Mouse (Mus musculus) midbrain, embryonic 14.5 days (tissue): Measurements from ENCODE around the gene Guca1a. TPM values are rescaled to one million over a fixed set of nuclear protein-coding genes. Genes with fewer than 3 reads are reported as not detected.

Experiments used
- ATAC-seq: fragments of 200-750 bp; cut with Nextera tagmentation; 2 replicates; pipeline ENCODE4 v1.8.0; 2017; ENCODE audit warnings: moderate number of reproducible peaks, moderate library complexity; ENCODE audit not compliant: low FRiP score, low TSS enrichment
- DNase-seq: peaks from one replicate; pipeline ENCODE4 v3.0.0-alpha.2; 2015
- H3K27ac ChIP-seq: fragments of 300-500 bp; sonication (generic); replicated peaks from 2 replicates; pipeline ENCODE4 v1.5.1; 2014; ENCODE audit warnings: mild to moderate bottlenecking, low read depth, low read length, moderate library complexity
- H3K27me3 ChIP-seq: fragments of 300-500 bp; sonication (generic); 2 replicates; pipeline ENCODE4 v1.6.1; 2014; ENCODE audit warnings: low read length, control low read depth, mixed read lengths; ENCODE audit not compliant: control insufficient read depth, insufficient read depth
- H3K36me3 ChIP-seq: fragments of 300-500 bp; sonication (generic); 2 replicates; pipeline ENCODE4 v1.6.1; 2014; ENCODE audit warnings: low read length, control low read depth; ENCODE audit not compliant: control insufficient read depth, insufficient read depth
- H3K4me1 ChIP-seq: fragments of 300-500 bp; sonication (generic); 2 replicates; pipeline ENCODE4 v1.6.1; 2014; ENCODE audit warnings: mild to moderate bottlenecking, antibody characterized with exemption, low read length, control low read depth; ENCODE audit not compliant: control insufficient read depth, insufficient read depth
- H3K4me2 ChIP-seq: fragments of 300-500 bp; sonication (generic); 2 replicates; pipeline ENCODE4 v1.6.1; 2014; ENCODE audit warnings: mild to moderate bottlenecking, low read length, moderate library complexity
- H3K4me3 ChIP-seq: fragments of 300-500 bp; sonication (generic); replicated peaks from 2 replicates; pipeline ENCODE4 v1.5.1; 2014; ENCODE audit warnings: low read depth, low read length
- H3K9ac ChIP-seq: fragments of 300-500 bp; sonication (generic); replicated peaks from 2 replicates; pipeline ENCODE4 v1.6.1; 2014; ENCODE audit warnings: mild to moderate bottlenecking, low read length, moderate library complexity
- H3K9me3 ChIP-seq: fragments of 300-500 bp; sonication (generic); 2 replicates; pipeline ENCODE4 v1.6.1; 2016; ENCODE audit warnings: low read length, control low read depth, mixed read lengths; ENCODE audit not compliant: control insufficient read depth
- WGBS: fragments of 180-500 bp; shearing (Covaris S2); extraction: QIAGEN DNeasy Blood & Tissue Kit; methylation state at CpG from one replicate; pipeline ENCODE4 v1.1.7; 2014; 5-methylcytosine and 5-hydroxymethylcytosine counted together
- polyA plus RNA-seq: library from polyadenylated mRNA; unstranded; fragments of >200 nt; fragmentation: Nextera tagmentation; extraction: Ambion mirVana; gene quantifications from 2 replicates; pipeline ENCODE4 v1.2.1, GENCODE M21; 2014

Gene Guca1a
- 0.26 and 0.50 TPM in 2 replicates for polyA plus RNA-seq

GRCm38 (mm10) chr17:47400451-47400850, at the start of gene Guca1a:
Guca1a (minus strand) TSS chr17:47400584.
- Histone ChIP-seq H3K27ac (no peak within 1 kb of the TSS), H3K4me2 (no peak within 1 kb of the TSS), H3K4me3 (no peak within 1 kb of the TSS), H3K9ac (no peak within 1 kb of the TSS), H3K27me3 (0 out of 2 replicates have a peak, but pooled peaks cover 3% of the 10 kb centered on the region), H3K36me3 (no peaks in the 10 kb centered on the region), H3K4me1 (no peaks in the 10 kb centered on the region; the same call in 1 of the 2 replicates), H3K9me3 (no peaks in the 10 kb centered on the region)
- ATAC-seq (no peak), DNase-seq (no peak)
- WGBS: 4% methylated on average over 10 of the region's 10 CpGs

- Histone ChIP-seq H3K36me3 (no peaks in the 10 kb centered on the region), H3K27ac (no peak overlapping the region), H3K4me3 (no peak overlapping the region), H3K4me2 (no peak overlapping the region), H3K9me3 (no peaks in the 10 kb centered on the region), H3K9ac (no peak overlapping the region), H3K4me1 (no peaks in the 10 kb centered on the region), H3K27me3 (no peaks in the 10 kb centered on the region)
- 79% methylated on average over 5 of the region's 5 CpGs for whole genome bisulfite sequencing
- ATAC-seq: no peak
- DNase-seq: no peak
These were observed 49.0 kb upstream of the Guca1a start for GRCm38 (mm10) chr17:47449432-47449831.

GRCm38 (mm10) chr17:47448523-47449372, 48.4 kb upstream of the Guca1a start:
- H3K27ac ChIP-seq: no peak overlapping the region
- no peaks in the 10 kb centered on the region for H3K9me3 ChIP-seq
- H3K4me1 ChIP-seq: no peaks in the 10 kb centered on the region
- WGBS: 54% methylated on average over 8 of the region's 8 CpGs
- ATAC-seq: no peak
- H3K4me2 ChIP-seq: no peak overlapping the region
- H3K36me3 ChIP-seq: no peaks in the 10 kb centered on the region
- H3K9ac ChIP-seq: no peak overlapping the region
- DNase-seq: no peak
- no peaks in the 10 kb centered on the region for H3K27me3 ChIP-seq
- no peak overlapping the region for H3K4me3 ChIP-seq

GRCm38 (mm10) chr17:47446561-47446960, 46.2 kb upstream of the Guca1a start:
- H3K27me3 ChIP-seq: no peaks in the 10 kb centered on the region
- ATAC-seq (no peak), DNase-seq (no peak)
- no peak overlapping the region for H3K4me3 ChIP-seq
- H3K4me1 ChIP-seq: no peaks in the 10 kb centered on the region
- no peak overlapping the region for H3K9ac ChIP-seq
- H3K27ac ChIP-seq: no peak overlapping the region
- H3K36me3 ChIP-seq: no peaks in the 10 kb centered on the region
- 91% methylated on average over 11 of the region's 11 CpGs for WGBS
- H3K4me2 ChIP-seq: no peak overlapping the region
- no peaks in the 10 kb centered on the region for H3K9me3 ChIP-seq

- no peak overlapping the region for H3K27ac ChIP-seq
- ATAC-seq (no peak), DNase-seq (no peak)
- no peaks in the 10 kb centered on the region for H3K27me3 ChIP-seq
- no peaks in the 10 kb centered on the region for H3K9me3 ChIP-seq
- no peak overlapping the region for H3K4me2 ChIP-seq
- no peak overlapping the region for H3K4me3 ChIP-seq
- H3K9ac ChIP-seq: no peak overlapping the region
- H3K36me3 ChIP-seq: no peaks in the 10 kb centered on the region
- H3K4me1 ChIP-seq: no peaks in the 10 kb centered on the region
- WGBS: 64% methylated on average over 9 of the region's 9 CpGs
These were observed 45.6 kb upstream of the Guca1a start for GRCm38 (mm10) chr17:47446025-47446424.

GRCm38 (mm10) chr17:47445518-47445917, 45.1 kb upstream of the Guca1a start:
- no peaks in the 10 kb centered on the region for H3K36me3 ChIP-seq
- no peak overlapping the region for H3K9ac ChIP-seq
- H3K27me3 ChIP-seq: no peaks in the 10 kb centered on the region
- ATAC-seq (no peak), DNase-seq (no peak)
- no peaks in the 10 kb centered on the region for H3K4me1 ChIP-seq
- WGBS: 70% methylated on average over 11 of the region's 11 CpGs
- no peak overlapping the region for H3K27ac ChIP-seq
- no peaks in the 10 kb centered on the region for H3K9me3 ChIP-seq
- H3K4me2 ChIP-seq: no peak overlapping the region
- no peak overlapping the region for H3K4me3 ChIP-seq

GRCm38 (mm10) chr17:47444113-47444512, 43.7 kb upstream of the Guca1a start:
- Histone ChIP-seq H3K9ac (no peak overlapping the region), H3K4me2 (no peak overlapping the region), H3K9me3 (no peaks in the 10 kb centered on the region), H3K27me3 (no peaks in the 10 kb centered on the region), H3K4me3 (no peak overlapping the region), H3K4me1 (0 out of 2 replicates have a peak, but pooled peaks cover 5% of the 10 kb centered on the region), H3K27ac (no peak overlapping the region), H3K36me3 (no peaks in the 10 kb centered on the region)
- DNase-seq: no peak
- WGBS: 72% methylated on average over 6 of the region's 6 CpGs
- ATAC-seq: no peak

GRCm38 (mm10) chr17:47442271-47442670, 41.9 kb upstream of the Guca1a start:
- Histone ChIP-seq H3K36me3 (no peaks in the 10 kb centered on the region), H3K9ac (no peak overlapping the region), H3K4me1 (0 out of 2 replicates have a peak, but pooled peaks cover 5% of the 10 kb centered on the region), H3K4me3 (no peak overlapping the region), H3K9me3 (no peaks in the 10 kb centered on the region), H3K4me2 (no peak overlapping the region), H3K27ac (no peak overlapping the region), H3K27me3 (peaks cover 12% of the 10 kb centered on the region)
- DNase-seq (no peak), ATAC-seq (no peak)
- 90% methylated on average over 3 of the region's 3 CpGs for WGBS
